Mouse (Mus musculus) heart, adult 11 months (tissue): ENCODE measurements around the gene Abcg1.

ENCODE experiments used
- DNase-seq: peaks from one replicate; pipeline ENCODE4 v3.0.0; 2022

Gene Abcg1

GRCm38 (mm10) chr17:31082296-31083078 is 25.0 kb downstream of the Abcg1 start:
- DNase-seq: no peak

- no peak for DNase-seq
Observed at GRCm38 (mm10) chr17:31085519-31085918, 28.0 kb downstream of the Abcg1 start.

GRCm38 (mm10) chr17:31086196-31086595 is 28.7 kb downstream of the Abcg1 start:
- DNase-seq: peak; percentile 93

GRCm38 (mm10) chr17:31088711-31089110 is 31.2 kb downstream of the Abcg1 start:
- DNase-seq: peak; percentile 93

- peak; percentile 92 for DNase-seq
Observed at GRCm38 (mm10) chr17:31089848-31090247, 32.4 kb downstream of the Abcg1 start.

GRCm38 (mm10) chr17:31091023-31091735 is 33.7 kb downstream of the Abcg1 start:
- no peak for DNase-seq

GRCm38 (mm10) chr17:31094781-31095180 is 37.3 kb downstream of the Abcg1 start:
- DNase-seq: no peak

- DNase-seq: no peak
Observed at GRCm38 (mm10) chr17:31095570-31095969, 38.1 kb downstream of the Abcg1 start.

- peak; percentile 90 for DNase-seq
Observed at GRCm38 (mm10) chr17:31096893-31097292, 39.4 kb downstream of the Abcg1 start.

GRCm38 (mm10) chr17:31098788-31099187 is 41.3 kb downstream of the Abcg1 start:
- DNase-seq: no peak

- DNase-seq: peak; percentile 91
Observed at GRCm38 (mm10) chr17:31103007-31103570, 45.6 kb downstream of the Abcg1 start.

GRCm38 (mm10) chr17:31103823-31104222 is 46.3 kb downstream of the Abcg1 start:
- DNase-seq: peak; percentile 91

GRCm38 (mm10) chr17:31108388-31108787 is 50.9 kb downstream of the Abcg1 start:
- no peak for DNase-seq

GRCm38 (mm10) chr17:31113191-31113856 is 55.8 kb downstream of the Abcg1 start:
- no peak for DNase-seq

- no peak for DNase-seq
Observed at GRCm38 (mm10) chr17:31116063-31116462, 58.6 kb downstream of the Abcg1 start.

GRCm38 (mm10) chr17:31117946-31118345 is 60.5 kb downstream of the Abcg1 start:
- DNase-seq: no peak

- peak; percentile 93 for DNase-seq
Observed at GRCm38 (mm10) chr17:31119429-31119828, 62.0 kb downstream of the Abcg1 start.

GRCm38 (mm10) chr17:31121975-31122374 is 64.5 kb downstream of the Abcg1 start:
- DNase-seq: no peak

- no peak for DNase-seq
Observed at GRCm38 (mm10) chr17:31125548-31126266, 68.2 kb downstream of the Abcg1 start.

- no peak for DNase-seq
Observed at GRCm38 (mm10) chr17:31128708-31129318, 71.3 kb downstream of the Abcg1 start.

GRCm38 (mm10) chr17:31129452-31129851 is 72.0 kb downstream of the Abcg1 start, which contains the start of gene Tff3:
Tff3 (minus strand) TSS chr17:31129646.
- no peak for DNase-seq

GRCm38 (mm10) chr17:31131269-31131821 is 73.9 kb downstream of the Abcg1 start:
- DNase-seq: no peak
